Mouse (Mus musculus): ENCODE data around the gene Bcas1. TPM values are rescaled to one million over a fixed set of nuclear protein-coding genes. Genes with fewer than 3 reads are reported as not detected.

Gene Bcas1
- 0.33 and 0.45 TPM in 2 replicates for polyA plus RNA-seq (2014; fragmentation: Nextera tagmentation; extraction: Ambion mirVana)

DNA sequence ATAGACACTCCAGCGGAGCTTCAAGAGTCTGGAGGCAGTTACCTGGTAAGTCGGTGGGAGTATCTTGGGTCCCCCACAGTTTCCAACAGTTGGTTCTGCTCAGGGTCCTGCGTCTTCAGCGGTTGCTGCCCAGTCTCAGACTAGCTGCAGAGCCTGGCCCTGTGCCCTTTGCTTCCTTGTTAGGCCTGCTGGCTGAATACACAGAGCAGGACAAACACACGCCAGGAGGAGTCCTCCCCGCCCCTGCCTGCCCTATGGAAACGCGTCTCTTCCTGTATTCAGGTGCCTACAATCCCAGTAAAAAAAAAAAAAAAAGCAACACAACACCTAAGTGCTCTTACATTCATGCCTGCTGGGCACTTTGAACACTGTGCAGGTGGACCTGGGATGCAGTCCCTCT is at the start of gene Bcas1:
Gene Bcas1 (minus strand): TSS at position 142 of the 400 bp plus-strand sequence.
- no peaks in the 10 kb centered on the region for H3K36me3 ChIP-seq (ENCODE audit: control insufficient read depth, insufficient read depth, low read length)
- no peak within 1 kb of the TSS for H3K4me3 ChIP-seq (ENCODE audit: low read depth, low read length)
- no peak for ATAC-seq (replicated peaks; ENCODE audit: low FRiP score)
- no peak within 1 kb of the TSS for H3K9ac ChIP-seq (ENCODE audit: low read length)
- no peak within 1 kb of the TSS for H3K27ac ChIP-seq (ENCODE audit: low read depth, low read length)
- no peak for DNase-seq (ENCODE audit: low spot score)
- H3K4me2 ChIP-seq (ENCODE audit: low read depth, low read length, severe bottlenecking) = no peak within 1 kb of the TSS
- no peaks in the 10 kb centered on the region for H3K27me3 ChIP-seq (ENCODE audit: control insufficient read depth, insufficient read depth, low read length)
- H3K9me3 ChIP-seq (ENCODE audit: control insufficient read depth, low read length) = no peaks in the 10 kb centered on the region
- WGBS = 80% methylated on average over 8 of the region's 8 CpGs
- no peaks in the 10 kb centered on the region for H3K4me1 ChIP-seq (replicated peaks; ENCODE audit: control insufficient read depth, insufficient read depth, low read length)

DNA sequence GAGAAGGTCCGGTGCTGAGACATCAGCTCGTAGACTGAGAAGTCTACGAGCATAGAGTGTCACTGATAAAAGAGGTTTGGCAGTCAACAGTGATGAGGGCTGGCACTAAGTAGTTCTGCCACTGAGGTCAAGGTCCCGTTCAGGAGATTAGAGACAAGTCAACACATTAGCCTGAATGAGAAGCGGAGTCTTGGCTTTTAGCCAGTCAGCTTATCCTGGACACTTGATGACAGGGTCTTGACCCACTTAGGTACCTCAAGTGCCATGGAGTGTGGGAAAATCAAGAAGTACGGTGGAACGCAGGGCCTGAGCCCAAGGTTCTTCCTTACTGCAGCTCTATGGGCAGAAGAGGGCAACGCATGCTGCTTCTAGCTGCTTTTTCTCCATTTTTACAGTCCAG is 49.0 kb upstream of the Bcas1 start:
- no peaks in the 10 kb centered on the region for H3K36me3 ChIP-seq (ENCODE audit: control insufficient read depth, insufficient read depth, low read length)
- no peaks in the 10 kb centered on the region for H3K27me3 ChIP-seq (ENCODE audit: control insufficient read depth, insufficient read depth, low read length)
- no peak for DNase-seq (ENCODE audit: low spot score)
- H3K9me3 ChIP-seq (ENCODE audit: control insufficient read depth, low read length) = no peaks in the 10 kb centered on the region
- no peaks in the 10 kb centered on the region for H3K4me1 ChIP-seq (replicated peaks; ENCODE audit: control insufficient read depth, insufficient read depth, low read length)
- no peak overlapping the region for H3K9ac ChIP-seq (ENCODE audit: low read length)
- no peak for ATAC-seq (replicated peaks; ENCODE audit: low FRiP score)
- 91% methylated on average over 8 of the region's 8 CpGs for WGBS
- H3K4me3 ChIP-seq (ENCODE audit: low read depth, low read length) = no peak overlapping the region
- no peak overlapping the region for H3K4me2 ChIP-seq (ENCODE audit: low read depth, low read length, severe bottlenecking)
- H3K27ac ChIP-seq (ENCODE audit: low read depth, low read length) = no peak overlapping the region

GRCm38 (mm10) chr2:170476215-170476614 is 48.6 kb upstream of the Bcas1 start:
- 88% methylated on average over 11 of the region's 11 CpGs for WGBS

GRCm38 (mm10) chr2:170475164-170475563 is 47.5 kb upstream of the Bcas1 start:
- ATAC-seq (replicated peaks; ENCODE audit: low FRiP score) = no peak
- Histone ChIP-seq H3K27ac (ENCODE audit: low read depth, low read length) (no peak overlapping the region), H3K27me3 (ENCODE audit: control insufficient read depth, insufficient read depth, low read length) (no peaks in the 10 kb centered on the region), H3K4me3 (ENCODE audit: low read depth, low read length) (no peak overlapping the region), H3K4me2 (ENCODE audit: low read depth, low read length, severe bottlenecking) (no peak overlapping the region), H3K9ac (ENCODE audit: low read length) (no peak overlapping the region), H3K9me3 (ENCODE audit: control insufficient read depth, low read length) (no peaks in the 10 kb centered on the region), H3K4me1 (replicated peaks; ENCODE audit: control insufficient read depth, insufficient read depth, low read length) (no peaks in the 10 kb centered on the region), H3K36me3 (ENCODE audit: control insufficient read depth, insufficient read depth, low read length) (no peaks in the 10 kb centered on the region)
- WGBS = 61% methylated on average over 3 of the region's 3 CpGs
- no peak for DNase-seq (ENCODE audit: low spot score)

More at GRCm38 (mm10) chr2:170476215-170476614, 48.6 kb upstream of the Bcas1 start:
- Histone ChIP-seq H3K4me1 (replicated peaks; ENCODE audit: control insufficient read depth, insufficient read depth, low read length) (no peaks in the 10 kb centered on the region), H3K4me2 (ENCODE audit: low read depth, low read length, severe bottlenecking) (no peak overlapping the region), H3K27ac (ENCODE audit: low read depth, low read length) (no peak overlapping the region), H3K4me3 (ENCODE audit: low read depth, low read length) (no peak overlapping the region), H3K9me3 (ENCODE audit: control insufficient read depth, low read length) (no peaks in the 10 kb centered on the region), H3K9ac (ENCODE audit: low read length) (no peak overlapping the region), H3K27me3 (ENCODE audit: control insufficient read depth, insufficient read depth, low read length) (no peaks in the 10 kb centered on the region), H3K36me3 (ENCODE audit: control insufficient read depth, insufficient read depth, low read length) (no peaks in the 10 kb centered on the region)
- DNase-seq (ENCODE audit: low spot score) (no peak), ATAC-seq (replicated peaks; ENCODE audit: low FRiP score) (no peak)

- ATAC-seq (replicated peaks; ENCODE audit: low FRiP score) (no peak), DNase-seq (ENCODE audit: low spot score) (no peak)
- Histone ChIP-seq H3K4me1 (replicated peaks; ENCODE audit: control insufficient read depth, insufficient read depth, low read length) (0 out of 2 replicates have a peak, but pooled peaks cover 5% of the 10 kb centered on the region), H3K36me3 (ENCODE audit: control insufficient read depth, insufficient read depth, low read length) (no peaks in the 10 kb centered on the region), H3K4me2 (ENCODE audit: low read depth, low read length, severe bottlenecking) (no peak overlapping the region), H3K9ac (ENCODE audit: low read length) (no peak overlapping the region), H3K9me3 (ENCODE audit: control insufficient read depth, low read length) (no peaks in the 10 kb centered on the region), H3K4me3 (ENCODE audit: low read depth, low read length) (no peak overlapping the region), H3K27me3 (ENCODE audit: control insufficient read depth, insufficient read depth, low read length) (no peaks in the 10 kb centered on the region), H3K27ac (ENCODE audit: low read depth, low read length) (no peak overlapping the region)
- 90% methylated on average over 5 of the region's 5 CpGs for WGBS
Measured at GRCm38 (mm10) chr2:170474125-170474524, 46.5 kb upstream of the Bcas1 start.

GRCm38 (mm10) chr2:170470591-170470990 is 42.9 kb upstream of the Bcas1 start:
- ATAC-seq (replicated peaks; ENCODE audit: low FRiP score) (no peak), DNase-seq (ENCODE audit: low spot score) (no peak)
- Histone ChIP-seq H3K4me2 (ENCODE audit: low read depth, low read length, severe bottlenecking) (no peak overlapping the region), H3K9me3 (ENCODE audit: control insufficient read depth, low read length) (no peaks in the 10 kb centered on the region), H3K27ac (ENCODE audit: low read depth, low read length) (no peak overlapping the region), H3K4me3 (ENCODE audit: low read depth, low read length) (no peak overlapping the region), H3K4me1 (replicated peaks; ENCODE audit: control insufficient read depth, insufficient read depth, low read length) (0 out of 2 replicates have a peak, but pooled peaks cover 5% of the 10 kb centered on the region), H3K36me3 (ENCODE audit: control insufficient read depth, insufficient read depth, low read length) (no peaks in the 10 kb centered on the region), H3K27me3 (ENCODE audit: control insufficient read depth, insufficient read depth, low read length) (no peaks in the 10 kb centered on the region), H3K9ac (ENCODE audit: low read length) (no peak overlapping the region)
- 82% methylated on average over 5 of the region's 5 CpGs for WGBS

DNA sequence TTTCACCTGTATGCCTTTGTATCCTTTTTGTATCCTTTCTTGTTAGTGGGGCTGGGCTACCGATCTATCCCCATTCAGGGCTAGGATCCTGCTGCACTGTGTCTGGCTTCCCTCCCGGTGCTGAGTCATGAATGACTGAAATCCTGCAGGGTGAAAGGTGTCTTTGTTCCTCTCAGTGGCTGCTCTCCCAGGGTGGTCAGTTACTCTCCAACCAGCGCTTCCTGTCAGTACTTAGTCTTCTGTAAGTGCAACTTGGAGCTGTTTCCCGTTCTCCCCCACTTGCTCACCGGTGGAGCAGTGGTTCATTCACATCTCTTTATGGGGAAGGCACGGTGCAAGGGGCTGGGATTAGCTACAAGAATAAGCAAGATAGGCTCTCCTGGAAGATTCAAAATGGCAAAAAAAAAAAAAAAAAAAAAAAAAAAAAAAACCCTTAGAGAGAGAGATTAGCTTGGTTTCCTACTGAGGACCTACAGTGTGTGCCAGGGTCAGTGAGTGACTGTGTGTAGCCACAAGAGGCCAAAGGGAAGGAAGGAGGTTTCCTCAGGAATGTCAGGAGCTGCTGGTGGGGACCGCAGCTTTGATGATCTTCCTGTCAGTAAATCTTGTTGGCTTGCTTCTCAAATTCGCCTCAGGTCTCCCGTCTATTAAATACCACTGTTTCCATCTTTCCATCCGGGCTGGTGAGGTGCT is 42.1 kb upstream of the Bcas1 start:
- 0 out of 2 replicates have a peak, but pooled peaks cover 5% of the 10 kb centered on the region for H3K4me1 ChIP-seq (replicated peaks; ENCODE audit: control insufficient read depth, insufficient read depth, low read length)
- 9% methylated on average over 10 of the region's 10 CpGs for WGBS
- DNase-seq (ENCODE audit: low spot score) = peak; percentile 59
- H3K9ac ChIP-seq (ENCODE audit: low read length) = no peak overlapping the region; the same call in 1 of the 2 replicates
- H3K4me2 ChIP-seq (ENCODE audit: low read depth, low read length, severe bottlenecking) = no peak overlapping the region
- H3K36me3 ChIP-seq (ENCODE audit: control insufficient read depth, insufficient read depth, low read length) = no peaks in the 10 kb centered on the region
- H3K4me3 ChIP-seq (ENCODE audit: low read depth, low read length) = no peak overlapping the region
- no peak overlapping the region for H3K27ac ChIP-seq (ENCODE audit: low read depth, low read length)
- peak; percentile 49; the same call in 1 of the 2 replicates for ATAC-seq (replicated peaks; ENCODE audit: low FRiP score)
- no peaks in the 10 kb centered on the region for H3K27me3 ChIP-seq (ENCODE audit: control insufficient read depth, insufficient read depth, low read length)
- no peaks in the 10 kb centered on the region for H3K9me3 ChIP-seq (ENCODE audit: control insufficient read depth, low read length)

GRCm38 (mm10) chr2:170468009-170468408 is 40.4 kb upstream of the Bcas1 start:
- Histone ChIP-seq H3K4me3 (ENCODE audit: low read depth, low read length) (no peak overlapping the region), H3K27ac (ENCODE audit: low read depth, low read length) (no peak overlapping the region), H3K4me2 (ENCODE audit: low read depth, low read length, severe bottlenecking) (no peak overlapping the region), H3K9me3 (ENCODE audit: control insufficient read depth, low read length) (no peaks in the 10 kb centered on the region), H3K27me3 (ENCODE audit: control insufficient read depth, insufficient read depth, low read length) (no peaks in the 10 kb centered on the region), H3K4me1 (replicated peaks; ENCODE audit: control insufficient read depth, insufficient read depth, low read length) (0 out of 2 replicates have a peak, but pooled peaks cover 5% of the 10 kb centered on the region), H3K9ac (ENCODE audit: low read length) (no peak overlapping the region), H3K36me3 (ENCODE audit: control insufficient read depth, insufficient read depth, low read length) (no peaks in the 10 kb centered on the region)
- no peak for ATAC-seq (replicated peaks; ENCODE audit: low FRiP score)
- DNase-seq (ENCODE audit: low spot score) = peak; percentile 64

GRCm38 (mm10) chr2:170464817-170465216 is 37.2 kb upstream of the Bcas1 start:
- ATAC-seq (replicated peaks; ENCODE audit: low FRiP score) = no peak
- 44% methylated on average over 4 of the region's 4 CpGs for WGBS

More at GRCm38 (mm10) chr2:170464817-170465216, 37.2 kb upstream of the Bcas1 start:
- Histone ChIP-seq H3K27me3 (ENCODE audit: control insufficient read depth, insufficient read depth, low read length) (no peaks in the 10 kb centered on the region; the same call in 1 of the 2 replicates), H3K27ac (ENCODE audit: low read depth, low read length) (no peak overlapping the region), H3K9me3 (ENCODE audit: control insufficient read depth, low read length) (no peaks in the 10 kb centered on the region), H3K4me3 (ENCODE audit: low read depth, low read length) (no peak overlapping the region), H3K9ac (ENCODE audit: low read length) (no peak overlapping the region), H3K36me3 (ENCODE audit: control insufficient read depth, insufficient read depth, low read length) (no peaks in the 10 kb centered on the region), H3K4me2 (ENCODE audit: low read depth, low read length, severe bottlenecking) (no peak overlapping the region), H3K4me1 (replicated peaks; ENCODE audit: control insufficient read depth, insufficient read depth, low read length) (peaks cover 5% of the 10 kb centered on the region; the same call in 1 of the 2 replicates)
- no peak for DNase-seq (ENCODE audit: low spot score)
